Mouse (Mus musculus) heart, adult 2 months (tissue): ENCODE data around the gene Luzp2.

Source experiments
- CTCF ChIP-seq: fragments of 200-600 bp; IDR thresholded peaks from 2 replicates; pipeline ENCODE4 v1.8.1; 2022; ENCODE audit warnings: antibody characterized with exemption, mild to moderate bottlenecking, moderate library complexity
- EP300 ChIP-seq: fragments of 200-500 bp; IDR thresholded peaks from 2 replicates; pipeline ENCODE4 v1.6.1; 2011; ENCODE audit warnings: low read depth, low read length, control low read depth; ENCODE audit not compliant: insufficient read depth

DNA sequence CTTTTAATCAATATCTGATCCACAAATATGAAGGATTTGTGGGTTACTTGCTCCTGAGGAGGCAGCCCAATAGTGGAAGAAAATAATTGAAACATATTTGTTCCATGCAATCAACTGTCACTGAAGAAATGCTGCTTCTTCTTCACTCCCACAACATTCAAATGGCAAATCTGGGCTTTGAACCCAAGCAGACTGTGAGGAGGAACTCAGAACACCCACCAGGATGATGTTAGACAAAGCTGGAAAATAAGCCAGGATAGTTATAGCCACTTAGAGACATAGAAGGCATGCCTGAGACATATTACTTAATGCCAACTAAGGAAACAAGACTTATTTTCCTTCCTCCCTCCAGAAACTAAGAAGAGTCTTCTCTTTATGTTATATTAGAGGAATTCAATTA, 47.8 kb upstream of the Luzp2 start:
- TF ChIP-seq EP300 (no peak), CTCF (no peak)
